16 mouse cellular contexts compared by ENCODE assay signal in the genomic region with DNA sequence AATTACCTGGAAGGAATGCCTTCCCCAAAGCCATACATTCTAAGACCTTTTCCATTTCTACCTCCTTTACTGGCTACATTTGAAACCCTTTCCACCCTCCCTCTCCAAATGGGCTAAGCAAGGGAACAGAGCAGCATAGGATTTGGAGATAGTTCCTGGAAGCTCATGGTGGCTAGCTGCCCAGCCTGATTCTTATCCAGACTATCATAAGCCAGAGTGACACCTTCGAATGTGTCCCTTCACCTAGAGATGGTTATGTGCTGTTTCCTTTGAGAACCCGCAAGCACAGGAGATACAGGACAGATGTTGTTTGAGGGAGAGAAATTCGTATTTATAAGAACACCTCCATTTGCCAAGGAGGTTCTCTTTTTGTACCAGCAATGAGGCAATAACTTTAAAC.
"Had no signal": no experiment of that assay in that cellular context is flagged by ENCODE, and none has a peak within 500 bp of the region (broad histone marks: within the 10 kb centered on the region; RNA-seq: fewer than 3 reads in every experiment).

No protein-coding gene starts in this region.

- ATAC-seq: midbrain, embryonic 16.5 days had no signal

- DNase-seq: lung, adult 18-20 months; lung, embryonic 14.5 days; lung, postnatal 10 days; lung, postnatal 4 days; midbrain, embryonic 14.5 days; right cerebral cortex, postnatal 14 days; thymus, adult 18-20 months; thymus, postnatal 14 days; thymus, postnatal 36 days had no signal

- H3K4me3 ChIP-seq: midbrain, embryonic 10.5 days; midbrain, embryonic 12.5 days; myocyte; neural tube, embryonic 13.5 days; stomach, embryonic 15.5 days had no signal

- H3K4me1 ChIP-seq: midbrain, embryonic 10.5 days; midbrain, embryonic 12.5 days; neural tube, embryonic 13.5 days; stomach, embryonic 15.5 days had no signal

- H3K9me3 ChIP-seq: midbrain, embryonic 10.5 days; midbrain, embryonic 12.5 days; neural tube, embryonic 13.5 days; stomach, embryonic 15.5 days had no signal

- H3K4me2 ChIP-seq: lung, embryonic 14.5 days; midbrain, embryonic 12.5 days; neural tube, embryonic 13.5 days; stomach, embryonic 15.5 days had no signal

- H3K9ac ChIP-seq: lung, embryonic 14.5 days; midbrain, embryonic 12.5 days; neural tube, embryonic 13.5 days; stomach, embryonic 15.5 days had no signal

- H3K27ac ChIP-seq: midbrain, embryonic 10.5 days; midbrain, embryonic 12.5 days; neural tube, embryonic 13.5 days; stomach, embryonic 15.5 days; stomach, postnatal 0 days had no signal

- H3K36me3 ChIP-seq: midbrain, embryonic 10.5 days; midbrain, embryonic 12.5 days; neural tube, embryonic 13.5 days; stomach, embryonic 15.5 days had no signal

- H3K27me3 ChIP-seq: midbrain, embryonic 12.5 days; neural tube, embryonic 13.5 days; stomach, embryonic 15.5 days had no signal
